Mouse (Mus musculus) retina, embryonic 14.5 days (tissue): ENCODE data around the gene Hmgb3.
"Not testable (repeated sequence)": the region's sequence is repeated elsewhere in the genome, so short reads cannot be mapped to it uniquely, and the experiment has no call there.

Experiments used
- DNase-seq: peaks from one replicate; pipeline ENCODE4 v3.0.0-alpha.2; 2015; ENCODE audit warnings: low spot score

Hmgb3 gene

GRCm38 (mm10) chrX:71555415-71556114, at the start of gene Hmgb3:
TSS of gene Hmgb3 (plus strand) at chrX:71555918.
- DNase-seq, result peak; percentile 86

DNA sequence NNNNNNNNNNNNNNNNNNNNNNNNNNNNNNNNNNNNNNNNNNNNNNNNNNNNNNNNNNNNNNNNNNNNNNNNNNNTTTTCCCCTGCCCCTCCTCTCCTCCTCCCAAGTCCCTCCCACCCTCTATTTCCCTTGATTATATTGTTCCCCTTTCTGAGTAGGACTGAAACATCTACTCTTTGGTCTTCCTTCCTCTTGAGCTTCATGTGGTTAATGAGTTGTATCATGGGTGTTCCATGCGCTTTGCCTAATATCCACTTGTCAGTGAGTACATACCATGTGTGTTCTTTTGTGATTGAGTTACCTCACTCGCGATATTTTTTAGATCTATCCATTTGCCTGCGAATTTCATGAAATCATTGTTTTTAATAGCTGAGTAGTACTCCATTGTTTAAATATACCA, 49.1 kb upstream of the Hmgb3 start:
- DNase-seq, result not testable (repeated sequence)

DNA sequence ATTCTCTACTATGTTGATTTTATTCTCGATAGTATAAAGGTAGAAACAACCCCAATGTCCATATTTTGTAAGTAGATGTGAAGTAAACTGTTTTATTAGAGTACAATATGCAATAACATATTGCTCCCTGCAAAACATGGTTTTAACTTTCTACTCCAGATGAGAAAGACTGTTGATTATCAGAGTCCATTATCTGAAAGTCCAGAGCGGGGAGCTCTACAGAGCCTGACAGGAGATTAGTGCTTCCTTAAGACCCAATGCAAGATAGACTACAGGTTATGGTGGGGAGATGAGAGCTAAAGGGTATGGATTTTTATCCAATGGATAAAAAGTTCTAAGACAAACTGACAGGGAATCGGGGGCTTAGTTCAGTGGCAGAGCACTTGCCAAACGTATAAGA, 36.5 kb upstream of the Hmgb3 start:
- no peak for DNase-seq

- no peak for DNase-seq
These were observed 32.8 kb upstream of the Hmgb3 start for GRCm38 (mm10) chrX:71522889-71523288.

DNA sequence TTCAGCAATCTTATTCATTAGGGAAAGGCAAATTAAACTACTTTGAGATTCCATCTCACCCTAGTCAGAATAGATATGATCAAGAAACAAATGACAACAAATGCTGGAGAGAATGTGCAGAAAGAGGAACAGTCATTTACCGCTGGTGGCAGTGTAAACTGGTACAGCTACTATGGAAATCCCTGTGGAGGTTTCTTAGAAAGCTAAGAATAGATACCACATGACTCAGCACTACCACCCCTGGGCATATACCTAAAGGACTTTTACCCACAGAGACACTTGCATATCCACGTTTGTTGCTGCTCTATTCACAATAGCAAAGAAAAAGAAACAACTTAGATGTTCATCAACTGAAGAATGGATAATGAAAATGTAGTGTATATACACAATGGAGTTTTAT, 31.4 kb upstream of the Hmgb3 start:
- no peak for DNase-seq

DNA sequence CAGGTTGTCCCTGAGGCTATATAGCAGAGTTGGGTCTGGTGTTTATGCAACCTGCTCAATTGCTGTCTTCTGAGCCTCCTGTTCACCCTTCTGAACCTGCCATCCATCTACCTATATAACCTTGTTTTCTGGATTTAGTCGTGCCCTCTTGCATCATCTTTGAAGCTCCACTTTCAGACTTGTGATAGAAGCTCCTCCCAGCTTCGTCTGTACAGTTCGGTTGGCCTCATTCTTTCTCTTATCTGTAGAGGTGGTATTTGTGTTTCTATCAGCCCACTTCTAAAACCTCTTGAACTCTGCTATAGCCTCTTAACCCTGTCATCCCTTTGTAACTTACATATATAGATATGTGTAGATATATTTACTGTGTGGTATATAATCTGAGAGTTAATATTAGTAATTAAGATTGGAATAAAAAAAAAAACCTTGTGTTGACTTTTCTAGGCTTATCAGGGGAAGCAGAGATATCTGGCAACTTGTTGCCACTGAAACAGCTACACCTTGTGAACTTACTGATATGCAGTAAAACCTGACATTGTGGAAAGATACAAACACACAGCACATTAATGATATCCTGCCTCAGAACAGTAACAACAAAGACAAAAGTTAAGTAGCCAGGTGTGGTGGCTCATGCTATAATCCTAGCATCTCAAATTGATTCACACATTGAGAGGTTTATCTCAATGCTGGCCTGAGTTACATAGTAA, 30.0 kb upstream of the Hmgb3 start:
- DNase-seq, result no peak

DNA sequence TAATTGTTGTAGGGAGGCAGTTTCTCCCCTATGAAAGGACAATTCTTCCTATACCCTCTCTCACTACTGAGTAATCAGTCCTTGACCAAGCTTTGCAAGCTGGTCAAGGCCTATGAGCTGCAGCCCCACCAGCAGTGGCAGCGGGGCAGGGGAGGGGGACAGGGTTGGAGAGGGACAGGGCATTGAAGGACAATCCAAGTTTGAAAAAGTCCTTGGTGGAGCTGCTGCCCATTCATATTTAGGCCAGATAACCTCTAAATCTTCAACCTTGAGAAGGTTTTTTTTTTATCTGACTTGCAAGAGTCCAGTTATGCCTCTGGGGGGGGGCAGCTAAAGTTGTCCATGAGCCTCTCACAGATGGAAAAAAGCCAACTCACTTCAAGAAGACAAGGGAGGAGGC, 28.3 kb upstream of the Hmgb3 start:
- DNase-seq, result no peak

GRCm38 (mm10) chrX:71528150-71528549, 27.6 kb upstream of the Hmgb3 start:
- DNase-seq, result no peak

GRCm38 (mm10) chrX:71528646-71529045, 27.1 kb upstream of the Hmgb3 start:
- no peak for DNase-seq

DNA sequence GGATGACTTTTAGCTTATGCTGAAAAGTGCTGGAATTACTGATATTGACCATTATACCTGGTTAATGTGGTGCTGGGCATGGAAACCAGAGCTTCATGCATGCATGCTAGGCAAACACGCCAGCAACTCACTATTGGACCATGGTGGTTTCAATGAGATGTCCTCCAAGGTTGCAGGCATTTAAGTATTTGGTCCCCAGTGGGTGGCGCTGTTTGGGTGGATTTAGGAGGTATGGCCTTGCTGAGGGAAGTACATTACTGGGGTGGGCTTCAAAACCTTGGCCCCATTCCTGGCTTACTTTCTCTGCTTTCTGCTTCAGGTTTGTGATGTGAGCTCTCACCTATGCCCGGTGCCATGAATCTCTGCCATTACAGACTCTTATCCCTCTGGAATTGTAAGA, 23.1 kb upstream of the Hmgb3 start:
- no peak for DNase-seq

- no peak for DNase-seq
These were observed 21.6 kb upstream of the Hmgb3 start for GRCm38 (mm10) chrX:71534102-71534501.

- DNase-seq, result no peak
These were observed 17.9 kb upstream of the Hmgb3 start for GRCm38 (mm10) chrX:71537791-71538190.

DNA sequence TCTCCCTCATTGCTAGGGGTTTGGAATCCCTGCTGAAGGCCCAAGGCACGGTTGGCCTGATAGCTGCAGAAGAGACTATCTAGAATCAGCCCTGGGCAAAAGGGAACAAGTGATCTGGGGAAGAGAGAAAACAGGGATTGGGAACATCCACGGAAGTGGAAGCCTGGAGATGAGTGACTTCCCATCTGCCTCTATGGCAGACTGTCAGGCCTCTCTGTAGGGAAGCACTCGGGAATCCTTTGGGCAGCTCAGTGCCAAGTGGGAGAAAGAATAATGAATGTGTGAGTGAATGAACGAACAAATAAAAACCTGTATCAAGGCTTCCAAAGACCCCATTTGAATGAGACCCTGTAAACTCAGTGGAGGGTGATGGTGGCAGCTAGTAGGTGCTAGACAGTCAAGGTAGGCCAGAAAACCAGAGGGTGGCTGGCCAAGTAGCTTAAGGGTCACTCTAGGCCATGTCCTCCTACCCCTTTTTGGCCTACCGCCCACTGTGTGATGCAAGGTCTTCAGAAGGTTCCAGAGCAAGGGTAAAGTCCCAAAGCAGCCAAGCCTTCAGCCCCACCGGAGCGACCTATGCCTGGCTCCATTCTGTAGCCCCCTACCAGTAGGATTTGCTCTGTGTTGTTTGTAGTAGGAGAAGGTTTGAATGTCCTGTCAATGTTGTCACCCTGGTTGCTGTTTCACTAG, 14.8 kb upstream of the Hmgb3 start:
- DNase-seq, result no peak

DNA sequence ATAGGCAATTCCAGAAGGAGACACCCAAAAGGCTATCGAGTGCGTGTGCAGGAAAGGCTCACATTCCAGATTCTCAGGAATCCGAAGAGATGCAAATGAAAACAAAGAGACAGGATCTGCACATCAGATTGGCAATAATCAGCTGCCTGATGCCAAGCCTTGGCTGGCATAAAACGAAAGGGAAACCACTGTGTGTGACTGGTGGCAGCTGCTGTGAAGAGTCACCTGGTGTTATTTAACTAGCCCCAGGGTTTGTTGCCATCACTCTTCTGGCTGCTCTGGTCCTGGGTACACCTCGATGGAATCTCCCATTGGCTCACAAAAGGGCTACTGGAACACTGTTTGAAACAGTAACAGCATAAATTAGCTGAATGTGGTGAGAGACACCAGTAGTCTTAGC, 11.0 kb upstream of the Hmgb3 start:
- DNase-seq, result no peak

GRCm38 (mm10) chrX:71545163-71545562, 10.6 kb upstream of the Hmgb3 start:
- DNase-seq, result no peak

GRCm38 (mm10) chrX:71556115-71556941, 610 bp downstream of the Hmgb3 start:
- peak; percentile 26 for DNase-seq

GRCm38 (mm10) chrX:71556965-71557491, 1.3 kb downstream of the Hmgb3 start:
- peak; percentile 8 for DNase-seq

- no peak for DNase-seq
These were observed 3.6 kb downstream of the Hmgb3 start for GRCm38 (mm10) chrX:71559336-71559735.

DNA sequence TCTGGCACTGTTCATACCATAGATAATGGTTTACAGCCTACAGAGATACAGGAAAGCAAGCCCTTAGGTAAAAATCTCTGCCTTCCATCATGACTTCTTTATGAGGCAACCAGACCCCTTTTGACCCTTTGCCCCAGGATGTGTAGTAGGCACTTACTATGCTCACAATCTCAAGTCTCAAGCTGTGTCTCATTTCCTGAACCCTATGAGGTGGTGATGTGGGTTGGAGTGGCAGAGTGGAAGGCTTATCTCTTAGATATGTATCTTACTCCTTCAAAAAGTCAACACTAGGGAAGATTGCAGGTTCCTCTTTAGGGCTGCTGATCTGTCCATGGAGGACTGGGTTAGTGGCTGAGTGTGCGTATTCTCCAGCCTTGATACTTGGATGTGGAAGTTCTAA, 5.1 kb downstream of the Hmgb3 start:
- no peak for DNase-seq

DNA sequence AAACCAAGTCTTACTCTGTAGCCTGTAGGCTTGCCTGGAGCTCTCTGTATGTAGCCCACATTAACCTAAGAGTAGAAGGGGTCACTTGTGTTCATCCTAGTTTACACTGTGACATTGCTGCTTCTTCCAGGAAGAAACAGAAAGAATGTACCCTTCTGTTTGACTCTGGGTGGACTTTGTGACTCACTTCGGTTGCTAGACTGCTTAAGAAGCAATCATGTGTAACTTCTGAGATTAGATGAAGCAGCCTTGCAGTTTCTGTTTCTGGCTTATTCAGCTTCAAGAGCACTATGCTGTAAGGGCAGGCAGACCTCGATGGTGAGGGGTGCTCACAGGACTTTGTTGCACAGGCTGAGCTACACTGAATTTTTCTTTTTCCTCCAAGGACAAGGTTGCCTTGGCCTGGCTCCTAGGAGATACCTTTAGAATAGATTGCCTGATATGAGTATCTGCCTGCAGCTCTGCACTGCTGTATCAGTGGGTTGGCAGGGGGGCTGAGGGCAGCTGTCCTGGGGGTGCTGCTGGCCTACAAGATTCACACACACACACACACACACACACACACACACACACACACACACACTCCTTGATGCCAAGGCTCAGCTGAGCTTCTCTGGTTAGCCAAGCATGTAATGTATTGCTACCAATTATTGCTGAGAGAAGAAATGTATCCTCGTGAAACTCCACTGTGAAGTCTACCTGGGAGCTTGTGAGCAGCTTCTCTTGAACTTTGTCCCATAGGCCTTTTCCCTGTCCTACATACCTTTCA, 17.6 kb downstream of the Hmgb3 start:
- no peak for DNase-seq

- DNase-seq, result no peak
These were observed 19.8 kb downstream of the Hmgb3 start for GRCm38 (mm10) chrX:71575550-71575949.
